ENCODE assay signal across 8 mouse cellular contexts in the genomic region with DNA sequence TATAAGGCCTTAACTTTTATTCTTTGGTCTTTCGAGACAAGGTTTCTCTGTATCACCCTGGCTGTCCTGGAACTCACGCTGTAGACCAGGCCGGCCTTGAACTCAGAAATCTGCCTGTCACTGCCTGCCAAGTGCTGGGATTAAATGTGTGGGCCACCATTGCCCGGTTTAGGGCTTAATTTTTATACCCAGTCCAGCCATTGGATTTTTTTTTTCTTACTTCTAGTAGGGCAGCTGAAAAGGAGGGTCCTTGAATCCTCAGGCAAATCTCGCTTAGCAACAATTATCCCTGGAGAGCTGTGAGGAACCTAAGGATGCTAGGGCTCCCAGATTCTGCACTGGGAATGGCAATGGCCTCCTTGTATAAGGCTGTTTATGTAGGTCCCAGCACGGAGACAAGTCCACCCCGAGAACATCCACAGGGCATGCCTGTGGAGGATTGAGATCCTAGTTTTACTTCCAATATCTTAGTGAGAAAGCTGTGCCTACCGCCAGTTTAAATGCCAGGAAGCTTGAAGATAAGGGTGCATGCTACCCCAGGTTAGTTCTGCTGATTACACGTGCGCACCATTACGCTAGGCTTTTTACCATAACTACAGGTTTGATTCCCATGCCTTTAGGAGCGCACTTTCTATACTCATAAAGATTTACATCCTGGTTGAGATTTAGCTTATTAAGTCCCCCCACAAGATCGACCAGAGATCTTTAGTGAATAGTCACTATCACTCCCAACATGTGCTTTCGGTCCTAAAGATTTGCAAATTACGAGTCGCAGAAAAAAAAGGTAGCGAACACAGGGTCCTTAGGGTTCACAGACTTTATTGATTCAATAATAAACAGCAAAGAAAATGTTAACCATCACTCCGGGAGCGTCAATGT. TPM values are rescaled to one million over a fixed set of nuclear protein-coding genes. Genes with fewer than 3 reads are reported as not detected.
DNase-seq lines count a peak whose midpoint lies in the region; ATAC-seq and TF ChIP-seq lines count a peak whose summit lies in the region.

No protein-coding gene starts in this region.

- H3K36me3 ChIP-seq in heart, embryonic 10.5 days = peaks cover 13% of the 10 kb centered on the region
- peaks cover 41% of the 10 kb centered on the region for H3K36me3 ChIP-seq in E14TG2a.4 (ENCODE audit: insufficient read depth, low read length)
- H3K36me3 ChIP-seq in forebrain, embryonic 13.5 days (ENCODE audit: poor library complexity, severe bottlenecking) = peaks cover 14% of the 10 kb centered on the region
- H3K36me3 ChIP-seq in liver, embryonic 16.5 days (ENCODE audit: control insufficient read depth, insufficient read depth) = no peaks in the 10 kb centered on the region

- H3K27me3 ChIP-seq in heart, embryonic 10.5 days (ENCODE audit: insufficient read depth, poor library complexity, severe bottlenecking) = no peaks in the 10 kb centered on the region
- no peaks in the 10 kb centered on the region for H3K27me3 ChIP-seq in E14TG2a.4 (ENCODE audit: insufficient read depth, low read length)
- H3K27me3 ChIP-seq in forebrain, embryonic 13.5 days = no peaks in the 10 kb centered on the region
- no peaks in the 10 kb centered on the region for H3K27me3 ChIP-seq in liver, embryonic 16.5 days (ENCODE audit: control insufficient read depth, insufficient read depth, low read depth, low read length)

- no peaks in the 10 kb centered on the region for H3K9me3 ChIP-seq in heart, embryonic 10.5 days
- no peaks in the 10 kb centered on the region for H3K9me3 ChIP-seq in E14TG2a.4 (ENCODE audit: low read length)
- H3K9me3 ChIP-seq in forebrain, embryonic 13.5 days (replicated peaks) = no peaks in the 10 kb centered on the region
- H3K9me3 ChIP-seq in liver, embryonic 16.5 days (replicated peaks; ENCODE audit: control insufficient read depth, low read length) = no peaks in the 10 kb centered on the region

- H3K9ac ChIP-seq in forebrain, embryonic 13.5 days = peak overlapping the region; percentile 83
- H3K9ac ChIP-seq in liver, embryonic 16.5 days (ENCODE audit: low read depth, low read length) = peak overlapping the region; percentile 88

- no peak for TF ChIP-seq CTCF in E14TG2a.4 (conservative IDR thresholded peaks at IDR 0.05; ENCODE audit: low read length)

- peak overlapping the region; percentile 80 for H3K4me2 ChIP-seq in forebrain, embryonic 13.5 days
- H3K4me2 ChIP-seq in liver, embryonic 16.5 days (ENCODE audit: low read depth, low read length) = peak overlapping the region; percentile 84

- intact Hi-C loops in heart, postnatal 10 days (cut with DNase I) = no loop called here

- peak overlapping the region; percentile 88 for H3K27ac ChIP-seq in heart, embryonic 10.5 days
- H3K27ac ChIP-seq in forebrain, embryonic 13.5 days = peak overlapping the region; percentile 58; the same call in 1 of the 2 replicates
- H3K27ac ChIP-seq in liver, embryonic 16.5 days (ENCODE audit: low read length) = peak overlapping the region; percentile 73

- no peak for ATAC-seq in forebrain, embryonic 13.5 days
- ATAC-seq in liver, embryonic 16.5 days (ENCODE audit: low read depth) = no peak

- 19% methylated on average over 19 of the region's 19 CpGs for WGBS in heart, embryonic 10.5 days
- WGBS in forebrain, embryonic 13.5 days = 13% methylated on average over 19 of the region's 19 CpGs
- 11% methylated on average over 19 of the region's 19 CpGs for WGBS in liver, embryonic 16.5 days (ENCODE audit: insufficient replicate concordance)

- no peak for DNase-seq in heart, embryonic 10.5 days (ENCODE audit: low spot score)
- no peak for DNase-seq in heart, postnatal 10 days
- no peak for DNase-seq in frontal cortex, postnatal 25 days (ENCODE audit: low spot score in 2 of 2)
- no peak for DNase-seq in T-cell, adult 2 months (ENCODE audit: low spot score)
- no peak for DNase-seq in thymus, postnatal 10 days (ENCODE audit: low spot score in 2 of 2)

- peak overlapping the region; percentile 71 for H3K4me3 ChIP-seq in heart, embryonic 10.5 days
- H3K4me3 ChIP-seq in E14TG2a.4 (replicated peaks; ENCODE audit: low read length) = peak overlapping the region; percentile 90
- peak overlapping the region; percentile 65 for H3K4me3 ChIP-seq in forebrain, embryonic 13.5 days
- peak overlapping the region; percentile 86 for H3K4me3 ChIP-seq in liver, embryonic 16.5 days (ENCODE audit: low read depth, low read length)

- H3K4me1 ChIP-seq in heart, embryonic 10.5 days = peaks cover 8% of the 10 kb centered on the region
- peaks cover 56% of the 10 kb centered on the region for H3K4me1 ChIP-seq in E14TG2a.4 (replicated peaks; ENCODE audit: low read depth, low read length)
- peaks cover 21% of the 10 kb centered on the region for H3K4me1 ChIP-seq in forebrain, embryonic 13.5 days
- H3K4me1 ChIP-seq in liver, embryonic 16.5 days (ENCODE audit: control insufficient read depth, low read depth, low read length) = peaks cover 12% of the 10 kb centered on the region

RNA-seq across cellular contexts. Expression of a gene that starts 0.8 kb away (rescaled TPM):
- 106 and 140 TPM in 2 replicates for polyA plus RNA-seq in heart, embryonic 10.5 days (2016; fragmentation: Nextera tagmentation; extraction: Ambion mirVana)
- 10 to 100 TPM; 16.6 to 23.0 TPM for total RNA-seq in heart, postnatal 10 days (2021)
- 92.5 and 97.7 TPM in 2 replicates for polyA plus RNA-seq in forebrain, embryonic 13.5 days (2015; fragmentation: Nextera tagmentation; extraction: Ambion mirVana)
- polyA plus RNA-seq in liver, embryonic 16.5 days (2015; fragmentation: Nextera tagmentation; extraction: Ambion mirVana) = 38.6 and 43.2 TPM in 2 replicates

RNA-seq across cellular contexts. Expression of a gene that starts 0.9 kb away (rescaled TPM):
- polyA plus RNA-seq in heart, embryonic 10.5 days (2016; fragmentation: Nextera tagmentation; extraction: Ambion mirVana) = not detected in 2 replicates
- total RNA-seq in heart, postnatal 10 days (2021) = 1 to 10 TPM in 1 of 2 experiments, not detected in 1; 6.4 TPM
- not detected in 2 replicates for polyA plus RNA-seq in forebrain, embryonic 13.5 days (2015; fragmentation: Nextera tagmentation; extraction: Ambion mirVana)
- polyA plus RNA-seq in liver, embryonic 16.5 days (2015; fragmentation: Nextera tagmentation; extraction: Ambion mirVana) = not detected in 2 replicates

RNA-seq across cellular contexts. Expression of a gene that starts 4.1 kb away (rescaled TPM):
- polyA plus RNA-seq in heart, embryonic 10.5 days (2016; fragmentation: Nextera tagmentation; extraction: Ambion mirVana) = not detected in 2 replicates
- not detected for total RNA-seq in heart, postnatal 10 days (2021)
- not detected in 2 replicates for polyA plus RNA-seq in forebrain, embryonic 13.5 days (2015; fragmentation: Nextera tagmentation; extraction: Ambion mirVana)
- polyA plus RNA-seq in liver, embryonic 16.5 days (2015; fragmentation: Nextera tagmentation; extraction: Ambion mirVana) = not detected in 2 replicates

RNA-seq across cellular contexts. Expression of a gene that starts 4.3 kb away (rescaled TPM):
- polyA plus RNA-seq in heart, embryonic 10.5 days (2016; fragmentation: Nextera tagmentation; extraction: Ambion mirVana) = 68.9 and 88.7 TPM in 2 replicates
- 1 to 10 TPM; 2.0 to 9.8 TPM for total RNA-seq in heart, postnatal 10 days (2021)
- polyA plus RNA-seq in forebrain, embryonic 13.5 days (2015; fragmentation: Nextera tagmentation; extraction: Ambion mirVana) = 73.6 and 85.7 TPM in 2 replicates
- polyA plus RNA-seq in liver, embryonic 16.5 days (2015; fragmentation: Nextera tagmentation; extraction: Ambion mirVana) = 29.6 and 41.8 TPM in 2 replicates

RNA-seq across cellular contexts. Expression of a gene that starts 5.0 kb away (rescaled TPM):
- 35.8 and 39.0 TPM in 2 replicates for polyA plus RNA-seq in heart, embryonic 10.5 days (2016; fragmentation: Nextera tagmentation; extraction: Ambion mirVana)
- total RNA-seq in heart, postnatal 10 days (2021) = 10 to 100 TPM; 14.5 to 17.1 TPM
- 37.9 and 44.5 TPM in 2 replicates for polyA plus RNA-seq in forebrain, embryonic 13.5 days (2015; fragmentation: Nextera tagmentation; extraction: Ambion mirVana)
- 18.3 and 21.1 TPM in 2 replicates for polyA plus RNA-seq in liver, embryonic 16.5 days (2015; fragmentation: Nextera tagmentation; extraction: Ambion mirVana)
